Mouse (Mus musculus): ENCODE results near the gene Rasa2. TPM values are rescaled to one million over a fixed set of nuclear protein-coding genes. Genes with fewer than 3 reads are reported as not detected.

Gene Rasa2
- total and polyA plus RNA-seq, 3 experiments, result 9.5 to 11.3 TPM; not detected in 1

DNA sequence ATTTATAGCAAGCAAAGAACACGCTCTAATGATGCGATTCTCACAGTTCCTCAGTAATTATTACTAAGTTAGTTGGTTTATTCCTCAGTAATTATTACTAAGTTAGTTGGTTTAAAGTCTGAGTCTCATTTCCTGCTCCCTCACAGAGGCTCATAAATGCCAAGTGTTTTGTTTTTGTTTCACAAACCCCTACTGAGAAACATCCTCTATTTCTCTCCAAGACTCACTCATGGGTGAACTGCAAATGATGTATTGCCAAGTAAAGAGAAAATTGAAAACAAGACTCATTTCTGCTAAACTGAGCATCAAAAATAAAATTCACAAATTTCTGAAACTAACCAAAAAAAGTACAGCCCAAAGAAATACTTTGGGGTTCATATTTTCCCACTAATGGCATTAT is 47.9 kb downstream of the Rasa2 start:
- TF ChIP-seq CTCF (IDR thresholded peaks at IDR 0.05 in 2 of 3, conservative IDR thresholded peaks at IDR 0.05 in 1 of 3; ENCODE audit: control insufficient read depth in 1 of 3, insufficient read depth in 1 of 3, low read depth in 2 of 3, low read length in 3 of 3, poor library complexity in 1 of 3, severe bottlenecking in 1 of 3), result no peak
- no peak for TF ChIP-seq NRF1 (IDR thresholded peaks at IDR 0.05; ENCODE audit: insufficient read depth, low read depth, low read length, poor library complexity, severe bottlenecking)
- TF ChIP-seq GATA1 (IDR thresholded peaks at IDR 0.05; ENCODE audit: low read depth, low read length), result no peak
- no peak for TF ChIP-seq MAZ (IDR thresholded peaks at IDR 0.05; ENCODE audit: low read depth, low read length)
- TF ChIP-seq CHD1 (IDR thresholded peaks at IDR 0.05; ENCODE audit: low read depth, low read length), result no peak
- TF ChIP-seq USF1 (IDR thresholded peaks at IDR 0.05; ENCODE audit: low read depth, low read length), result no peak
- no peak for TF ChIP-seq BHLHE40 (IDR thresholded peaks at IDR 0.05; ENCODE audit: borderline replicate concordance, low read depth, low read length)
- no peak for TF ChIP-seq EP300 (IDR thresholded peaks at IDR 0.05; ENCODE audit: low read depth in 1 of 2, low read length in 2 of 2)
- TF ChIP-seq SMC3 (IDR thresholded peaks at IDR 0.05; ENCODE audit: low read depth, low read length), result no peak
- no peak for TF ChIP-seq TAL1 (IDR thresholded peaks at IDR 0.05; ENCODE audit: low read length)
- H3K4me3 ChIP-seq (ENCODE audit: control insufficient read depth in 1 of 2, insufficient read depth in 1 of 2, low read depth in 2 of 2, low read length in 2 of 2), result no peak overlapping the region
- H3K36me3 ChIP-seq (ENCODE audit: control insufficient read depth in 1 of 2, insufficient read depth in 2 of 2, low read length in 2 of 2), result peaks cover under 1 to 4% of the 10 kb centered on the region in 2 experiments
- no peak for DNase-seq (ENCODE audit: low read depth, low spot score)
- H3K9me3 ChIP-seq (replicated peaks; ENCODE audit: insufficient read depth, low read length), result no peaks in the 10 kb centered on the region
- H3K4me1 ChIP-seq (ENCODE audit: control insufficient read depth in 1 of 2, insufficient read depth in 2 of 2, low read length in 2 of 2), result peaks cover 0 to under 1% of the 10 kb centered on the region in 2 experiments; a peak in 1 of 4 replicates
- no peak overlapping the region for H3K27ac ChIP-seq (ENCODE audit: control insufficient read depth, low read depth, low read length)
- no peaks in the 10 kb centered on the region for H3K27me3 ChIP-seq (ENCODE audit: control insufficient read depth in 1 of 2, insufficient read depth in 2 of 2, low read length in 2 of 2)
- no peak overlapping the region for H3K9ac ChIP-seq (ENCODE audit: control insufficient read depth, low read depth, low read length, poor library complexity, severe bottlenecking)
- H3K79me2 ChIP-seq (ENCODE audit: control insufficient read depth, insufficient read depth, low read length, poor library complexity), result no peaks in the 10 kb centered on the region

DNA sequence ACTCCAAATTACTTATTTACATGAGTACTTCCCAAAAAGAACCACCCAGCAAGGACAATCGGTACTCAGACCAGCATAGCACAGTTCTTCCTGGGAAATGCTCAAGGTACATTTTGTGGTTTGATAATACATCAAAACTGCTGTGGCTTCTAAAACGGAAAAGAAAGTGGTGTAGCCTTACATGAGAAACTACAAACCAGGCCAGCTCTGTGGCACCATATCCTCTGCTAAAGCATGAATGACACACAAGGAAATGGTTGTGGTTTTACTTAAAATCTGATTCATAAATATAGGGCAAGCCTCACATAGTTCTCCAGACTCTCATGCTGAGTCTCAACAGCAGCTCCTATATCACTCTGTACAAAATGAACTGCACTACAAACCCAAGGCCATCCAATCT is 48.3 kb downstream of the Rasa2 start:
- Histone ChIP-seq H3K4me3 (ENCODE audit: control insufficient read depth in 1 of 2, insufficient read depth in 1 of 2, low read depth in 2 of 2, low read length in 2 of 2) (no peak overlapping the region), H3K27ac (ENCODE audit: control insufficient read depth, low read depth, low read length) (no peak overlapping the region), H3K36me3 (ENCODE audit: control insufficient read depth in 1 of 2, insufficient read depth in 2 of 2, low read length in 2 of 2) (peaks cover 3 to 4% of the 10 kb centered on the region in 2 experiments), H3K4me1 (ENCODE audit: control insufficient read depth in 1 of 2, insufficient read depth in 2 of 2, low read length in 2 of 2) (peaks cover under 1 to 5% of the 10 kb centered on the region in 2 experiments; a peak in 3 of 4 replicates), H3K9me3 (replicated peaks; ENCODE audit: insufficient read depth, low read length) (no peaks in the 10 kb centered on the region), H3K9ac (ENCODE audit: control insufficient read depth, low read depth, low read length, poor library complexity, severe bottlenecking) (no peak overlapping the region), H3K79me2 (ENCODE audit: control insufficient read depth, insufficient read depth, low read length, poor library complexity) (no peaks in the 10 kb centered on the region), H3K27me3 (ENCODE audit: control insufficient read depth in 1 of 2, insufficient read depth in 2 of 2, low read length in 2 of 2) (no peaks in the 10 kb centered on the region)
- TF ChIP-seq ZC3H11A (IDR thresholded peaks at IDR 0.05; ENCODE audit: low read depth, low read length) (no peak), POLR2A (IDR thresholded peaks at IDR 0.05; ENCODE audit: control insufficient read depth in 1 of 2, insufficient read depth in 1 of 2, low read depth in 1 of 2, low read length in 2 of 2, poor library complexity in 1 of 2) (no peak), RAD21 (IDR thresholded peaks at IDR 0.05; ENCODE audit: low read depth, low read length) (no peak), TAL1 (IDR thresholded peaks at IDR 0.05; ENCODE audit: low read length) (no peak), NRF1 (IDR thresholded peaks at IDR 0.05; ENCODE audit: insufficient read depth, low read depth, low read length, poor library complexity, severe bottlenecking) (no peak), UBTF (IDR thresholded peaks at IDR 0.05; ENCODE audit: borderline replicate concordance, insufficient read depth, low read depth, low read length) (no peak), MAZ (IDR thresholded peaks at IDR 0.05; ENCODE audit: low read depth, low read length) (no peak), MAX (IDR thresholded peaks at IDR 0.05; ENCODE audit: low read length) (no peak), MYB (IDR thresholded peaks at IDR 0.05; ENCODE audit: low read depth, low read length) (no peak), HCFC1 (IDR thresholded peaks at IDR 0.05; ENCODE audit: low read depth, low read length) (no peak), USF2 (IDR thresholded peaks at IDR 0.05; ENCODE audit: borderline replicate concordance in 1 of 2, insufficient read depth in 1 of 2, low read depth in 1 of 2, low read length in 2 of 2) (no peak), CHD2 (IDR thresholded peaks at IDR 0.05; ENCODE audit: low read length) (no peak), CHD1 (IDR thresholded peaks at IDR 0.05; ENCODE audit: low read depth, low read length) (no peak), MEF2A (IDR thresholded peaks at IDR 0.05; ENCODE audit: extremely low read depth, insufficient replicate concordance, low read depth, low read length, poor library complexity, severe bottlenecking) (no peak), POLR2AphosphoS5 (IDR thresholded peaks at IDR 0.05; ENCODE audit: borderline replicate concordance, low read depth, low read length) (no peak), RCOR1 (IDR thresholded peaks at IDR 0.05; ENCODE audit: low read depth, low read length) (no peak)
- no peak for DNase-seq (ENCODE audit: low read depth, low spot score)

All from MEL (cell line).